Comparison of ENCODE assay signal across 8 mouse cellular contexts in genomic region chr5:72647958-72648595, GRCm38 (mm10). TPM values are rescaled to one million over a fixed set of nuclear protein-coding genes. Genes with fewer than 3 reads are reported as not detected.
DNase-seq lines count a peak whose midpoint lies in the region; ATAC-seq and TF ChIP-seq lines count a peak whose summit lies in the region.

No protein-coding gene starts in this region.

- 6% methylated on average over 18 of the region's 18 CpGs for WGBS in heart, embryonic 12.5 days
- 11% methylated on average over 18 of the region's 18 CpGs for WGBS in bone marrow, adult 2 months
- WGBS in hindbrain, embryonic 13.5 days = 9% methylated on average over 18 of the region's 18 CpGs

- no peak overlapping the region for H3K27ac ChIP-seq in heart, embryonic 12.5 days (ENCODE audit: poor library complexity, severe bottlenecking)
- no peak overlapping the region for H3K27ac ChIP-seq in bone marrow, adult 2 months (ENCODE audit: control insufficient read depth, insufficient read depth, low read depth, low read length, poor library complexity)
- H3K27ac ChIP-seq in hindbrain, embryonic 13.5 days = no peak overlapping the region

- H3K4me3 ChIP-seq in heart, embryonic 12.5 days = peak overlapping the region; percentile 55
- H3K4me3 ChIP-seq in bone marrow, adult 2 months (replicated peaks; ENCODE audit: control insufficient read depth, low read depth, low read length) = peak overlapping the region; percentile 57
- H3K4me3 ChIP-seq in hindbrain, embryonic 13.5 days = peak overlapping the region; percentile 51

- no peak for DNase-seq in heart, adult 9 months (ENCODE audit: low spot score in 2 of 2)
- DNase-seq in urinary bladder, postnatal 25 days (ENCODE audit: low spot score) = no peak
- DNase-seq in left cerebral cortex, adult 9 months (ENCODE audit: low spot score in 2 of 2) = no peak
- no peak for DNase-seq in spleen, adult 18-20 months

- TF ChIP-seq CTCF in bone marrow, adult 2 months (IDR thresholded peaks at IDR 0.05; ENCODE audit: control insufficient read depth, insufficient read depth, low read length) = no peak

- ATAC-seq in heart, embryonic 12.5 days (ENCODE audit: insufficient number of reproducible peaks, low FRiP score) = 0 out of 2 replicates have a peak, but pooled peaks have one; percentile 35
- ATAC-seq in hindbrain, embryonic 13.5 days (ENCODE audit: low FRiP score) = peak; percentile 75
- peak; percentile 28 for ATAC-seq in megakaryocyte, adult 5-6 weeks (ENCODE audit: poor library complexity, severe bottlenecking)

- H3K36me3 ChIP-seq in heart, embryonic 12.5 days = no peaks in the 10 kb centered on the region
- H3K36me3 ChIP-seq in hindbrain, embryonic 13.5 days = no peaks in the 10 kb centered on the region

- peaks cover 34% of the 10 kb centered on the region for H3K27me3 ChIP-seq in heart, embryonic 12.5 days (replicated peaks)
- H3K27me3 ChIP-seq in hindbrain, embryonic 13.5 days = peaks cover 50% of the 10 kb centered on the region

- H3K4me2 ChIP-seq in heart, embryonic 12.5 days = peak overlapping the region; percentile 87
- H3K4me2 ChIP-seq in hindbrain, embryonic 13.5 days = peak overlapping the region; percentile 95

- no peaks in the 10 kb centered on the region for H3K4me1 ChIP-seq in heart, embryonic 12.5 days (replicated peaks)
- H3K4me1 ChIP-seq in bone marrow, adult 2 months (ENCODE audit: control insufficient read depth, insufficient read depth, low read length) = no peaks in the 10 kb centered on the region; the same call in 1 of the 2 replicates
- H3K4me1 ChIP-seq in hindbrain, embryonic 13.5 days (replicated peaks) = peaks cover 16% of the 10 kb centered on the region

- no peak for TF ChIP-seq POLR2A in bone marrow, adult 2 months (IDR thresholded peaks at IDR 0.05; ENCODE audit: borderline replicate concordance, control insufficient read depth, low read depth, low read length)

- H3K9me3 ChIP-seq in heart, embryonic 12.5 days (replicated peaks) = no peaks in the 10 kb centered on the region
- H3K9me3 ChIP-seq in hindbrain, embryonic 13.5 days = no peaks in the 10 kb centered on the region

- 0 out of 2 replicates have a peak overlapping the region, but pooled peaks have one; percentile 17 for H3K9ac ChIP-seq in heart, embryonic 12.5 days
- peak overlapping the region; percentile 65; the same call in 1 of the 2 replicates for H3K9ac ChIP-seq in hindbrain, embryonic 13.5 days

RNA-seq across cellular contexts. Expression of gene Nipal1, which starts 0.5 kb away (rescaled TPM):
- 0.24 TPM in 1 of 2 replicates, not detected in the other for polyA plus RNA-seq in heart, embryonic 12.5 days (2016; fragmentation: Nextera tagmentation; extraction: Ambion mirVana)
- polyA plus RNA-seq in bone marrow, adult 2 months (2011; ENCODE audit: insufficient read depth, insufficient read length, low replicate concordance, missing spikeins) = not detected in 2 replicates
- 0.48 and 0.58 TPM in 2 replicates for polyA plus RNA-seq in hindbrain, embryonic 13.5 days (2015; fragmentation: Nextera tagmentation; extraction: Ambion mirVana)
- 0.02 and 0.30 TPM in 2 replicates for total RNA-seq in megakaryocyte, adult 5-6 weeks (2015)
- total RNA-seq in megakaryocyte, adult 5-6 weeks (2017) = 1.1 and 1.6 TPM in 2 replicates

RNA-seq across cellular contexts. Expression of gene Cnga1, which starts 4.0 kb away (rescaled TPM):
- polyA plus RNA-seq in heart, embryonic 12.5 days (2016; fragmentation: Nextera tagmentation; extraction: Ambion mirVana) = not detected in 2 replicates
- 0.60 TPM in 1 of 2 replicates, not detected in the other for polyA plus RNA-seq in bone marrow, adult 2 months (2011; ENCODE audit: insufficient read depth, insufficient read length, low replicate concordance, missing spikeins)
- not detected in 2 replicates for polyA plus RNA-seq in hindbrain, embryonic 13.5 days (2015; fragmentation: Nextera tagmentation; extraction: Ambion mirVana)
- 0.07 TPM in 1 of 2 replicates, not detected in the other for total RNA-seq in megakaryocyte, adult 5-6 weeks (2015)
- 0.18 and 0.61 TPM in 2 replicates for total RNA-seq in megakaryocyte, adult 5-6 weeks (2017)
